Mouse (Mus musculus): ENCODE measurements around the gene Haus3. TPM values are rescaled to one million over a fixed set of nuclear protein-coding genes. Genes with fewer than 3 reads are reported as not detected.

Gene Haus3
- polyA plus RNA-seq, 2 experiments = 12.4 to 24.5 TPM

DNA sequence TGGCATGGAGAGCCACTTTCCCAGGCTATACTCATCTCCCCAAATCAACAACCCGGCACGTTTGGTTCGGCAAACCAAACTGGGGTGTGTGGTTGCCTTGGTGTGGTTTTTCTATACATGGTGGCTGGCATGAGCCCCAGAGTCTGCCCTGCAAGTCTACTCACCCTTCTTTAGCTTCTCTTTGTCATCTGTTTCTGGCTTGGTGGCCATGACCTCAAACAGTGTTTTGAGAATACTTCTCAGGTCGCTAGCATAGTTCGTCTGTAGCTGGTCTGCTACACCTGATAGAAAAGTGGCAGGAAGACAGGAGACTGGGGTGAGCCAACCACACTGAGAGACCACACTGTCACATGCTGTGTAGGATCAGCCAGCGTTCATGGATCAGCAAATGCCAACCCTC is 29.3 kb upstream of the Haus3 start:
- H3K4me1 ChIP-seq (ENCODE audit: control insufficient read depth, insufficient read depth, low read length) = no peaks in the 10 kb centered on the region
- no peaks in the 10 kb centered on the region for H3K9me3 ChIP-seq (ENCODE audit: control insufficient read depth, low read length)
- no peaks in the 10 kb centered on the region for H3K27me3 ChIP-seq (ENCODE audit: control insufficient read depth, insufficient read depth, low read length)
- H3K9ac ChIP-seq (ENCODE audit: low read depth, low read length, severe bottlenecking) = no peak overlapping the region
- TF ChIP-seq POLR2A (IDR thresholded peaks at IDR 0.05; ENCODE audit: borderline replicate concordance, extremely low read depth, insufficient read depth, insufficient read length) = no peak
- 91% methylated on average over 6 of the region's 6 CpGs for WGBS
- no peak overlapping the region for H3K4me3 ChIP-seq (replicated peaks; ENCODE audit: low read length)
- no peak for ATAC-seq (ENCODE audit: low FRiP score, low read depth)
- DNase-seq (ENCODE audit: low spot score) = no peak
- no peaks in the 10 kb centered on the region for H3K36me3 ChIP-seq (ENCODE audit: control insufficient read depth, insufficient read depth, low read length)
- no peak overlapping the region for H3K27ac ChIP-seq (replicated peaks; ENCODE audit: low read depth, low read length)
- H3K4me2 ChIP-seq (replicated peaks; ENCODE audit: low read depth, low read length, severe bottlenecking) = no peak overlapping the region

DNA sequence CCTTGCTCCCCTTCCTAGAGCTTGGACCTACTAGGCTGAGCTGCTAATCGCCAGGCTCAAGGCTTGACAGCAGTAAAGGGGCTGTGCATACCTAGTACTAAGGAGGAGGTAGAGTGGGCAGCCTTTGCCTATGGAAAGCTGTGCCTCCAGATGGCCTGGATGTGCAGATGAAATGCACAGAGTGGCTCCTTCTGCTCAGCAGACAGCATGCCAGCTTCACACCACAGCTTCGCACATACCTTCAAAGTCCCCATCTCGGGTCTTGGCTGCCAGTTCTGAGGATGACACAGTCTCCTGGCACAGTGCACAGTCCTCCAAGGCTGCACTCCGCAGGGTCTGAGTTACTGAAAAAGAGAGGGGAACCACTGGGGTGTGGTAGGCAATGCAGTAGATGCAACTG is 27.9 kb upstream of the Haus3 start:
- whole genome bisulfite sequencing = 71% methylated on average over 4 of the region's 4 CpGs
- Histone ChIP-seq H3K4me1 (ENCODE audit: control insufficient read depth, insufficient read depth, low read length) (no peaks in the 10 kb centered on the region), H3K9ac (ENCODE audit: low read depth, low read length, severe bottlenecking) (no peak overlapping the region), H3K9me3 (ENCODE audit: control insufficient read depth, low read length) (no peaks in the 10 kb centered on the region), H3K27me3 (ENCODE audit: control insufficient read depth, insufficient read depth, low read length) (no peaks in the 10 kb centered on the region), H3K27ac (replicated peaks; ENCODE audit: low read depth, low read length) (no peak overlapping the region), H3K4me3 (replicated peaks; ENCODE audit: low read length) (no peak overlapping the region), H3K36me3 (ENCODE audit: control insufficient read depth, insufficient read depth, low read length) (no peaks in the 10 kb centered on the region), H3K4me2 (replicated peaks; ENCODE audit: low read depth, low read length, severe bottlenecking) (no peak overlapping the region)
- no peak for TF ChIP-seq POLR2A (IDR thresholded peaks at IDR 0.05; ENCODE audit: borderline replicate concordance, extremely low read depth, insufficient read depth, insufficient read length)
- DNase-seq (ENCODE audit: low spot score) (no peak), ATAC-seq (ENCODE audit: low FRiP score, low read depth) (no peak)

DNA sequence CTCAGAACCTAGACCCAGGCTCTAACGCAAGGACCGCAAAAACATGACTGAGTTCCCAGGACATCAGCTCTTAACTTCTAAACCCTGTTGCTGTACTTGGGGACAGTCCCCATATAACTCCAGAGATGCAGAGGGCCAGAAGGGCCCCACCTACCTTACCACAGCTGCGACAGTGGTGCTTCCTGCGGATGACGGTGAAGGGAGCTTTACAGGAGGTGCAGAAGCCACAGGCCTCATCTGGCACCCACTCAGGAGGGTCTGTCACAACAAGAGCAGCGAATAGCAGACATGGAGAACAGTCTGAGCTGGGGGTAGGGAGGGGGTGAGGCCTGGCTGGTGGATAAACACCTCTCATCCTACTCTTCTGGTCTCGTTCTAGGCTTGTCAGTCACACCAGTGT is 27.1 kb upstream of the Haus3 start:
- Histone ChIP-seq H3K27me3 (ENCODE audit: control insufficient read depth, insufficient read depth, low read length) (no peaks in the 10 kb centered on the region), H3K4me2 (replicated peaks; ENCODE audit: low read depth, low read length, severe bottlenecking) (no peak overlapping the region), H3K27ac (replicated peaks; ENCODE audit: low read depth, low read length) (no peak overlapping the region), H3K9me3 (ENCODE audit: control insufficient read depth, low read length) (no peaks in the 10 kb centered on the region), H3K36me3 (ENCODE audit: control insufficient read depth, insufficient read depth, low read length) (no peaks in the 10 kb centered on the region), H3K4me3 (replicated peaks; ENCODE audit: low read length) (no peak overlapping the region), H3K9ac (ENCODE audit: low read depth, low read length, severe bottlenecking) (no peak overlapping the region), H3K4me1 (ENCODE audit: control insufficient read depth, insufficient read depth, low read length) (no peaks in the 10 kb centered on the region)
- 77% methylated on average over 7 of the region's 7 CpGs for WGBS
- no peak for DNase-seq (ENCODE audit: low spot score)
- no peak for ATAC-seq (ENCODE audit: low FRiP score, low read depth)
- no peak for TF ChIP-seq POLR2A (IDR thresholded peaks at IDR 0.05; ENCODE audit: borderline replicate concordance, extremely low read depth, insufficient read depth, insufficient read length)

DNA sequence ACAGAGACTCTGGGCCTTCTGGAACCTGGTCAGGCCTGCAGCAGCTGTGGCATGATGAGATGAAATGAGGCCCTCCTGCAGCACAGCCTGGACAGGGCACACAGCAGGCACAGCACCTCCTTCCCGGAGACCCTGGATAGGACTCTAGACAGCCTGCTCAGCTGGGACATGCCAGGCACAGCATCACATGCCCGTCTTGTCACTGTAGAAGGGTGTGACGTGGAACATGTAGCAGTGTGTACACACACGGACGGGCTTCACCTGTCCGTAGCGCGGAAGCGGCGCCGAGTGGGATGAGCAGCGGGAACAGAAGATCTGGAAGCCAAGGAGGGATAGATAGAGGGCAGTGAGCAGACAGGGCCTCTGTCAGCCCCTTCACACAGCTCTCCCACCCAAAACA is 26.5 kb upstream of the Haus3 start:
- ATAC-seq (ENCODE audit: low FRiP score, low read depth) = no peak
- H3K36me3 ChIP-seq (ENCODE audit: control insufficient read depth, insufficient read depth, low read length) = no peaks in the 10 kb centered on the region
- DNase-seq (ENCODE audit: low spot score) = no peak
- no peaks in the 10 kb centered on the region for H3K27me3 ChIP-seq (ENCODE audit: control insufficient read depth, insufficient read depth, low read length)
- no peak overlapping the region for H3K4me2 ChIP-seq (replicated peaks; ENCODE audit: low read depth, low read length, severe bottlenecking)
- TF ChIP-seq POLR2A (IDR thresholded peaks at IDR 0.05; ENCODE audit: borderline replicate concordance, extremely low read depth, insufficient read depth, insufficient read length) = no peak
- H3K4me3 ChIP-seq (replicated peaks; ENCODE audit: low read length) = no peak overlapping the region
- 86% methylated on average over 12 of the region's 12 CpGs for WGBS
- no peaks in the 10 kb centered on the region for H3K9me3 ChIP-seq (ENCODE audit: control insufficient read depth, low read length)
- no peak overlapping the region for H3K27ac ChIP-seq (replicated peaks; ENCODE audit: low read depth, low read length)
- H3K9ac ChIP-seq (ENCODE audit: low read depth, low read length, severe bottlenecking) = no peak overlapping the region
- no peaks in the 10 kb centered on the region for H3K4me1 ChIP-seq (ENCODE audit: control insufficient read depth, insufficient read depth, low read length)

DNA sequence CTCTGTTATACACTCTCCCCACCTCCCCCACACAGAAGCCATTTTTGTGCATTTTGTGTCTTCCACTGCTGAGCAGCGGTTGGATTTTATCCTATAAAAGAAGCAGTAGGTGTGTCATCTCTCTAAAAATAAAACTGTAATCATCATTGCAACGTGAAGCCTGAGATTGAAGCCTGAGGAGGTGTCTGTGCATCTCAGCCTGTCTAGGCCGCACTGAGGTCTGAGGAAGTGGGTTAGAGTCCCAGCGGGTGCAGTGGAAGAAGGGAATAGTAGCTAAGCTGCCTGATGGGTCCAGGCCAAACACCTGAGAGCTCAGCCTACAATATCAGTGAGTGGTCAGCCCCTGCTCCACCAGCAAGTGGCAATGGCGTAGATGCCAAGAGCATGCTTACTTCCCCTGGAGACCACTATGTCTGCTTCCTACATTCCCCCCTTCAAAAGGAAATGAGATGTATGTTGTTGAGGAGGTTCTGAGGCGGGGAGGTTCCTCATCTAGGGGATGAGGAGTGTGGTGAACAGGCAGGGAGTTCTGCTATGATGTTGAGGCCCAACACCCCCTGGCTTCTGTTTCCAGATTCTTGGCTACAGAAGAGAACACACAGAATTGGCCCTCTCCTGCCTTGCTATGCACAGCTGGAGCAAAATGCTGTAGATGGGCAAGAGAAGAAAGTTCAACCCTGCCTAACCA is 25.8 kb upstream of the Haus3 start:
- Histone ChIP-seq H3K4me3 (replicated peaks; ENCODE audit: low read length) (no peak overlapping the region), H3K9ac (ENCODE audit: low read depth, low read length, severe bottlenecking) (no peak overlapping the region), H3K27me3 (ENCODE audit: control insufficient read depth, insufficient read depth, low read length) (no peaks in the 10 kb centered on the region), H3K36me3 (ENCODE audit: control insufficient read depth, insufficient read depth, low read length) (no peaks in the 10 kb centered on the region), H3K4me2 (replicated peaks; ENCODE audit: low read depth, low read length, severe bottlenecking) (no peak overlapping the region), H3K4me1 (ENCODE audit: control insufficient read depth, insufficient read depth, low read length) (no peaks in the 10 kb centered on the region), H3K9me3 (ENCODE audit: control insufficient read depth, low read length) (no peaks in the 10 kb centered on the region), H3K27ac (replicated peaks; ENCODE audit: low read depth, low read length) (no peak overlapping the region)
- no peak for ATAC-seq (ENCODE audit: low FRiP score, low read depth)
- 79% methylated on average over 6 of the region's 6 CpGs for WGBS
- DNase-seq (ENCODE audit: low spot score) = no peak
- no peak for TF ChIP-seq POLR2A (IDR thresholded peaks at IDR 0.05; ENCODE audit: borderline replicate concordance, extremely low read depth, insufficient read depth, insufficient read length)

Data from limb, embryonic 14.5 days (tissue).